Mouse (Mus musculus): ENCODE measurements at regions not wholly inside any gene's neighbourhood (a gene's known extent, or its start where the extent isn't known, plus 50 kb on each side); places are given as distances from the start of the nearest gene placed in this dataset.

- no peak for DNase-seq
Measured at GRCm38 (mm10) chr1:194030651-194031228, 587.3 kb upstream of the Plxna2 start.

GRCm38 (mm10) chr1:194026958-194027692 is 590.9 kb upstream of the Plxna2 start:
- no peak for DNase-seq

GRCm38 (mm10) chr1:194026213-194026612 is 591.8 kb upstream of the Plxna2 start:
- no peak for DNase-seq

GRCm38 (mm10) chr1:194019282-194019681 is 598.7 kb upstream of the Plxna2 start:
- no peak for DNase-seq

GRCm38 (mm10) chr1:193992226-193992625 is 622.1 kb upstream of the Camk1g start:
- DNase-seq: no peak

- peak; percentile 26 for DNase-seq
Measured at GRCm38 (mm10) chr1:193989956-193990675, 620.0 kb upstream of the Camk1g start.

GRCm38 (mm10) chr1:193988970-193989904 is 619.1 kb upstream of the Camk1g start:
- DNase-seq: peak; percentile 47

GRCm38 (mm10) chr1:193980571-193980970 is 610.5 kb upstream of the Camk1g start:
- no peak for DNase-seq

GRCm38 (mm10) chr1:193971537-193971936 is 601.4 kb upstream of the Camk1g start:
- peak; percentile 47 for DNase-seq

- DNase-seq: no peak
Measured at GRCm38 (mm10) chr1:193969264-193969908, 599.3 kb upstream of the Camk1g start.

- no peak for DNase-seq
Measured at GRCm38 (mm10) chr1:193967957-193968926, 598.1 kb upstream of the Camk1g start.

- no peak for DNase-seq
Measured at GRCm38 (mm10) chr1:193966652-193967555, 596.8 kb upstream of the Camk1g start.

- no peak for DNase-seq
Measured at GRCm38 (mm10) chr1:193965278-193965677, 595.2 kb upstream of the Camk1g start.

GRCm38 (mm10) chr1:193951936-193952335 is 581.8 kb upstream of the Camk1g start:
- no peak for DNase-seq

GRCm38 (mm10) chr1:193949817-193950216 is 579.7 kb upstream of the Camk1g start:
- peak; percentile 12 for DNase-seq

GRCm38 (mm10) chr1:193946953-193947586 is 577.0 kb upstream of the Camk1g start:
- DNase-seq: no peak

GRCm38 (mm10) chr1:193935969-193936368 is 565.9 kb upstream of the Camk1g start:
- DNase-seq: no peak

- no peak for DNase-seq
Measured at GRCm38 (mm10) chr1:193934308-193934707, 564.2 kb upstream of the Camk1g start.

GRCm38 (mm10) chr1:193931131-193931729 is 561.1 kb upstream of the Camk1g start:
- no peak for DNase-seq

Measured in embryo, embryonic 11 days (tissue).